Mouse (Mus musculus) G1E (cell line): Measurements from ENCODE around the gene Myl7.

Source experiments
- CTCF ChIP-seq: IDR thresholded peaks from 2 replicates; pipeline ENCODE4 v1.5.1; 2012; ENCODE audit warnings: low read depth, low read length, inconsistent platforms, mixed read lengths
- TAL1 ChIP-seq: conservative IDR thresholded peaks from 2 replicates; pipeline ENCODE4 v1.6.1; 2012; ENCODE audit warnings: low read depth, low read length, inconsistent platforms, mixed read lengths

DNA sequence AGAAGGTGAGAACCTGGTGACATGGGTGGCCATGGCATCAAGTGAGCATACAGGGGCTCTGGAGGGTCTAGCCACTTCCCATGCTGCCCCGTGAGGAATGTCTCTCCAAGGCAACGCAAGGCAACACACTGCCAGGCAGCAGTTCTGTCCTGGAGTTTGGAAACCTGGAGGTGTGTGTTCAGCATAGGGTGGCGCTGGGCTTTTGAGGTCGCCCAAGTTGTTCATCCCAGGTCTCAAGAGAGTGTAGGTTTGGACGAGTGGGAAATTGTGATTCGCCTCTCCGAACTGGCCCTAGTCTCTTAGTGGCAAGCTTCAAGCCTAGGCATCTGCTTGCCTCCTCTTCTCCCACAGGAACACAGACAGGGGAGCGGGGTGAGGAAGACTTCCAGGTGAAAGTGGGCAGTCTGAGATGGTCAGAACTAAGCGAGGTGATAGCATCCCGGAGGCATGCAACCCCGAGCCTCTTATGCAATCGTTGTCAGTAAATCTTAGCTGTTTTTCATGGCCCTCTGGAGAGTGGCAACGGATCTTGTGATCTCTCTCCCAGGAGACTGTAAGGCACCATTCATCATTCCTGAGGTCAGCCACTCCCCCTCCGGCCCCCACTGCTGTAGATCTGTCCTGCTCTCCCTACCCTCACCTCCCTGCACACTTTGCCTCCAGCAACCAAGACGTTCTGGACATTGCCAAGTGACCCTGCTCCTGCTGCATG is 36.0 kb downstream of the Myl7 start:
- TF ChIP-seq CTCF (no peak), TAL1 (no peak)
